Comparison of ENCODE assay signal across 26 mouse cellular contexts in genomic region chr9:121694736-121695135, GRCm38 (mm10). TPM values are rescaled to one million over a fixed set of nuclear protein-coding genes. Genes with fewer than 3 reads are reported as not detected.
DNase-seq lines count a peak whose midpoint lies in the region; ATAC-seq and TF ChIP-seq lines count a peak whose summit lies in the region.
"Had no signal": no experiment of that assay in that cellular context is flagged by ENCODE, and none has a peak within 500 bp of the region (broad histone marks: within the 10 kb centered on the region; RNA-seq: fewer than 3 reads in every experiment).

No protein-coding gene starts in this region.

- H3K27ac ChIP-seq in liver, adult 2 months (replicated peaks; ENCODE audit: insufficient read depth, low read depth, low read length): no peak overlapping the region
- no peak overlapping the region for H3K27ac ChIP-seq in liver, embryonic 12.5 days
- H3K27ac ChIP-seq: embryonic facial prominence, embryonic 10.5 days; embryonic facial prominence, embryonic 12.5 days; forebrain, embryonic 13.5 days; forebrain, embryonic 15.5 days had no signal

- no peaks in the 10 kb centered on the region for H3K4me1 ChIP-seq in liver, adult 2 months (ENCODE audit: control insufficient read depth, insufficient read depth, low read length)
- no peaks in the 10 kb centered on the region for H3K4me1 ChIP-seq in liver, embryonic 12.5 days
- no peaks in the 10 kb centered on the region for H3K4me1 ChIP-seq in lung, adult 2 months (ENCODE audit: control insufficient read depth, insufficient read depth, low read length)

- TF ChIP-seq CTCF in liver, adult 2 months (IDR thresholded peaks at IDR 0.05; ENCODE audit: low read depth, low read length): no peak
- TF ChIP-seq CTCF in lung, adult 2 months (IDR thresholded peaks at IDR 0.05; ENCODE audit: insufficient read depth, low read length): no peak

- peak; percentile 76 for DNase-seq in liver, adult 2 months (ENCODE audit: extremely low read depth, low read depth, low spot score)
- DNase-seq in lung, postnatal 36 days: peak; percentile 47
- no peak for DNase-seq in lung, adult 2 months
- peak; percentile 37 for DNase-seq in retina, postnatal 7 days (ENCODE audit: low read depth, low spot score)
- DNase-seq in heart, adult 8-10 months (ENCODE audit: low spot score): no peak
- DNase-seq: adrenal gland, adult 8-10 months; adrenal gland, postnatal 14 days; adrenal gland, postnatal 36 days; B cell, adult 2 months; cerebellum, adult 11-12 months; cerebellum, adult 2 months; cerebellum, adult 9-10 months; cerebellum, postnatal 10 days; cerebellum, postnatal 25 days had no signal

- TF ChIP-seq POLR2A in liver, adult 2 months (IDR thresholded peaks at IDR 0.05; ENCODE audit: extremely low read depth, insufficient read depth, low read length): no peak
- TF ChIP-seq POLR2A in lung, adult 2 months (IDR thresholded peaks at IDR 0.05; ENCODE audit: borderline replicate concordance, extremely low read depth, low read depth, low read length): no peak

- peaks cover 1% of the 10 kb centered on the region; the same call in 1 of the 2 replicates for H3K36me3 ChIP-seq in liver, adult 2 months (ENCODE audit: control insufficient read depth, insufficient read depth, low read length)
- peaks cover 10% of the 10 kb centered on the region; the same call in 1 of the 2 replicates for H3K36me3 ChIP-seq in liver, embryonic 12.5 days

- no peak overlapping the region for H3K4me3 ChIP-seq in liver, adult 2 months (ENCODE audit: insufficient read depth, low read depth, low read length)
- no peak overlapping the region for H3K4me3 ChIP-seq in liver, embryonic 12.5 days
- H3K4me3 ChIP-seq in lung, adult 2 months (replicated peaks; ENCODE audit: extremely low read depth, low read depth, low read length): no peak overlapping the region
- H3K4me3 ChIP-seq: embryonic facial prominence, embryonic 10.5 days; embryonic facial prominence, embryonic 12.5 days; forebrain, embryonic 13.5 days; forebrain, embryonic 15.5 days had no signal

- H3K79me2 ChIP-seq in liver, adult 2 months (ENCODE audit: control insufficient read depth, insufficient read depth, low read length): no peaks in the 10 kb centered on the region

- no peak overlapping the region for H3K9ac ChIP-seq in liver, adult 2 months (ENCODE audit: low read depth, low read length)
- H3K9ac ChIP-seq in liver, embryonic 12.5 days: no peak overlapping the region
- H3K9ac ChIP-seq: embryonic facial prominence, embryonic 12.5 days; forebrain, embryonic 13.5 days; forebrain, embryonic 15.5 days had no signal

- peaks cover 7% of the 10 kb centered on the region for H3K9me3 ChIP-seq in liver, embryonic 12.5 days (replicated peaks)
- H3K9me3 ChIP-seq: embryonic facial prominence, embryonic 12.5 days; forebrain, embryonic 15.5 days had no signal

- H3K4me2 ChIP-seq in liver, embryonic 12.5 days: no peak overlapping the region
- H3K4me2 ChIP-seq: embryonic facial prominence, embryonic 12.5 days; forebrain, embryonic 13.5 days; forebrain, embryonic 15.5 days had no signal

- no peak for ATAC-seq in liver, embryonic 12.5 days
- ATAC-seq: activated CD4-positive, CD25-positive, alpha-beta regulatory T cell, adult 4 months; CD4-positive, CD25-positive, alpha-beta regulatory T cell, adult 4 months; forebrain, embryonic 13.5 days; forebrain, embryonic 15.5 days; Patski had no signal

- 64% methylated on average over 12 of the region's 12 CpGs for WGBS in liver, adult 2 months
- WGBS in liver, embryonic 12.5 days (ENCODE audit: insufficient replicate concordance): 67% methylated on average over 12 of the region's 12 CpGs
- WGBS in lung, adult 2 months: 75% methylated on average over 12 of the region's 12 CpGs

- no peaks in the 10 kb centered on the region for H3K27me3 ChIP-seq in liver, adult 2 months (ENCODE audit: control insufficient read depth, insufficient read depth, low read length)
- no peaks in the 10 kb centered on the region for H3K27me3 ChIP-seq in liver, embryonic 12.5 days (replicated peaks)
- H3K27me3 ChIP-seq: CH12.LX; embryonic facial prominence, embryonic 12.5 days; forebrain, embryonic 13.5 days; forebrain, embryonic 15.5 days; Patski had no signal

RNA-seq across cellular contexts. Expression of gene Sec22c, which starts 10.6 kb away (rescaled TPM):
- 3.7 and 4.1 TPM in 2 replicates for total RNA-seq in liver, adult 2 months (2014; rRNA removed)
- 5.7 and 9.5 TPM in 2 replicates for polyA plus RNA-seq in liver, adult 2 months (2012; rRNA removed)
- polyA plus RNA-seq in liver, embryonic 12.5 days (2016; fragmentation: Nextera tagmentation; extraction: Ambion mirVana): 4.4 and 5.1 TPM in 2 replicates
- 8.9 and 9.9 TPM in 2 replicates for polyA plus RNA-seq in lung, adult 2 months (2012; rRNA removed)
- total RNA-seq in heart, adult 8-10 months (2022): 1 to 10 TPM; 4.7 to 8.4 (median 7.1) TPM

RNA-seq across cellular contexts. Expression of gene Ss18l2, which starts 15.4 kb away (rescaled TPM):
- total RNA-seq in liver, adult 2 months (2014; rRNA removed): 82.4 and 83.3 TPM in 2 replicates
- polyA plus RNA-seq in liver, adult 2 months (2012; rRNA removed): 35.2 and 56.8 TPM in 2 replicates
- polyA plus RNA-seq in liver, embryonic 12.5 days (2016; fragmentation: Nextera tagmentation; extraction: Ambion mirVana): 77.5 and 89.3 TPM in 2 replicates
- 18.4 and 22.2 TPM in 2 replicates for polyA plus RNA-seq in lung, adult 2 months (2012; rRNA removed)
- 100 to 1,000 TPM; 138 to 143 (median 139) TPM for total RNA-seq in heart, adult 8-10 months (2022)

RNA-seq across cellular contexts. Expression of gene Nktr, which starts 24.2 kb away (rescaled TPM):
- total RNA-seq in liver, adult 2 months (2014; rRNA removed): 36.7 and 38.4 TPM in 2 replicates
- polyA plus RNA-seq in liver, adult 2 months (2012; rRNA removed): 13.0 and 27.2 TPM in 2 replicates
- polyA plus RNA-seq in liver, embryonic 12.5 days (2016; fragmentation: Nextera tagmentation; extraction: Ambion mirVana): 34.0 and 38.9 TPM in 2 replicates
- 36.6 and 48.6 TPM in 2 replicates for polyA plus RNA-seq in lung, adult 2 months (2012; rRNA removed)
- 10 to 100 TPM; 24.5 to 39.2 (median 29.8) TPM for total RNA-seq in heart, adult 8-10 months (2022)

RNA-seq across cellular contexts. Expression of gene Vipr1, which starts 52.2 kb away (rescaled TPM):
- 22.2 and 25.4 TPM in 2 replicates for total RNA-seq in liver, adult 2 months (2014; rRNA removed)
- 16.7 and 16.9 TPM in 2 replicates for polyA plus RNA-seq in liver, adult 2 months (2012; rRNA removed)
- 0.14 and 0.23 TPM in 2 replicates for polyA plus RNA-seq in liver, embryonic 12.5 days (2016; fragmentation: Nextera tagmentation; extraction: Ambion mirVana)
- 2.2 and 2.6 TPM in 2 replicates for polyA plus RNA-seq in lung, adult 2 months (2012; rRNA removed)
- 1 to 10 TPM; 1.9 to 3.6 (median 2.1) TPM for total RNA-seq in heart, adult 8-10 months (2022)
- polyA plus RNA-seq: G1E, Patski had no signal

RNA-seq across cellular contexts. Expression of gene Lyzl4, which starts 52.8 kb away (rescaled TPM):
- total RNA-seq in liver, adult 2 months (2014; rRNA removed): not detected in 2 replicates
- polyA plus RNA-seq in liver, adult 2 months (2012; rRNA removed): not detected in 2 replicates
- polyA plus RNA-seq in liver, embryonic 12.5 days (2016; fragmentation: Nextera tagmentation; extraction: Ambion mirVana): 0.23 and 0.29 TPM in 2 replicates
- polyA plus RNA-seq in lung, adult 2 months (2012; rRNA removed): 0.66 and 0.72 TPM in 2 replicates
- not detected for total RNA-seq in heart, adult 8-10 months (2022)
- total RNA-seq: adrenal gland, adult 18-20 months; adrenal gland, postnatal 14 days; adrenal gland, postnatal 36 days; CH12.LX; G1E had no signal
- polyA plus RNA-seq: activated CD4-positive, CD25-positive, alpha-beta regulatory T cell, adult 4 months; CD4-positive, CD25-positive, alpha-beta regulatory T cell, adult 4 months; embryonic facial prominence, embryonic 10.5 days; forebrain, embryonic 11.5 days; forebrain, embryonic 13.5 days; forebrain, embryonic 15.5 days; G1E; Patski had no signal

Comparison
In these comparisons a context has a peak if more than half of its experiments do, and no peak if none do; other contexts are left out.
1. DNase-seq: peak in liver, adult 2 months (single experiment), lung, postnatal 36 days (single experiment) and retina, postnatal 7 days (single experiment); none in lung, adult 2 months (single experiment) and heart, adult 8-10 months (single experiment).